Comparison of ENCODE assay signal across 7 mouse cellular contexts in genomic region chr2:154656710-154657485, GRCm38 (mm10). TPM values are rescaled to one million over a fixed set of nuclear protein-coding genes. Genes with fewer than 3 reads are reported as not detected.
A peak's percentile ranks its signal among the peaks of the same experiment; 100 is the strongest.
DNase-seq lines count a peak whose midpoint lies in the region; ATAC-seq and TF ChIP-seq lines count a peak whose summit lies in the region.

No protein-coding gene starts in this region.

- peak; percentile 25; the same call in 1 of the 2 replicates for TF ChIP-seq POLR2A in small intestine, adult 2 months (IDR thresholded peaks at IDR 0.05; ENCODE audit: low read depth, low read length)

- H3K4me2 ChIP-seq in intestine, postnatal 0 days (replicated peaks; ENCODE audit: low read depth) = peak overlapping the region; percentile 75
- peak overlapping the region; percentile 96 for H3K4me2 ChIP-seq in midbrain, embryonic 12.5 days (replicated peaks)

- under 1% methylated on average over 67 of the region's 67 CpGs for WGBS in embryonic facial prominence, embryonic 10.5 days
- WGBS in intestine, postnatal 0 days = under 1% methylated on average over 66 of the region's 67 CpGs
- 1% methylated on average over 56 of the region's 67 CpGs for WGBS in midbrain, embryonic 12.5 days
- under 1% methylated on average over 67 of the region's 67 CpGs for WGBS in small intestine, adult 2 months

- peaks cover 27% of the 10 kb centered on the region for H3K4me1 ChIP-seq in embryonic facial prominence, embryonic 10.5 days
- H3K4me1 ChIP-seq in intestine, postnatal 0 days (replicated peaks; ENCODE audit: control insufficient read depth, insufficient read depth, low read length) = peaks cover 8% of the 10 kb centered on the region; the same call in 1 of the 2 replicates
- H3K4me1 ChIP-seq in midbrain, embryonic 12.5 days = peaks cover 23% of the 10 kb centered on the region
- H3K4me1 ChIP-seq in small intestine, adult 2 months (ENCODE audit: control insufficient read depth, insufficient read depth, insufficient read length, low read length) = peaks cover 21% of the 10 kb centered on the region

- peak; percentile 98 for ATAC-seq in intestine, postnatal 0 days
- ATAC-seq in midbrain, embryonic 12.5 days (ENCODE audit: low FRiP score, low read depth) = peak; percentile 100

- no peaks in the 10 kb centered on the region for H3K9me3 ChIP-seq in embryonic facial prominence, embryonic 10.5 days
- H3K9me3 ChIP-seq in intestine, postnatal 0 days (ENCODE audit: control insufficient read depth) = no peaks in the 10 kb centered on the region
- H3K9me3 ChIP-seq in midbrain, embryonic 12.5 days = no peaks in the 10 kb centered on the region

- H3K36me3 ChIP-seq in embryonic facial prominence, embryonic 10.5 days (replicated peaks) = peaks cover 24% of the 10 kb centered on the region
- peaks cover 9% of the 10 kb centered on the region; the same call in 1 of the 2 replicates for H3K36me3 ChIP-seq in intestine, postnatal 0 days (ENCODE audit: control insufficient read depth, insufficient read depth)
- peaks cover 16% of the 10 kb centered on the region for H3K36me3 ChIP-seq in midbrain, embryonic 12.5 days
- peaks cover 11% of the 10 kb centered on the region for H3K36me3 ChIP-seq in small intestine, adult 2 months (ENCODE audit: control insufficient read depth, insufficient read depth, low read length)

- peak overlapping the region; percentile 95 for H3K4me3 ChIP-seq in embryonic facial prominence, embryonic 10.5 days
- H3K4me3 ChIP-seq in intestine, postnatal 0 days (ENCODE audit: low read depth, low read length) = peak overlapping the region; percentile 93
- H3K4me3 ChIP-seq in midbrain, embryonic 12.5 days = peak overlapping the region; percentile 78
- peak overlapping the region; percentile 81 for H3K4me3 ChIP-seq in small intestine, adult 2 months (ENCODE audit: low read depth, low read length)

- peak; percentile 97 for DNase-seq in adrenal gland, postnatal 10 days
- DNase-seq in embryonic facial prominence, embryonic 10.5 days (ENCODE audit: low spot score) = peak; percentile 97
- peak; percentile 91 for DNase-seq in gonadal fat pad, adult 2 months (ENCODE audit: low read depth)
- peak; percentile 98 for DNase-seq in left cerebral cortex, postnatal 4 days

- no peak for TF ChIP-seq CTCF in intestine, postnatal 0 days (IDR thresholded peaks at IDR 0.05; ENCODE audit: low read depth)
- no peak for TF ChIP-seq CTCF in small intestine, adult 2 months (IDR thresholded peaks at IDR 0.05; ENCODE audit: extremely low read depth, insufficient read length, insufficient replicate concordance, low read depth, low read length)

- no peaks in the 10 kb centered on the region for H3K27me3 ChIP-seq in embryonic facial prominence, embryonic 10.5 days (replicated peaks; ENCODE audit: low read depth, poor library complexity, severe bottlenecking)
- no peaks in the 10 kb centered on the region for H3K27me3 ChIP-seq in intestine, postnatal 0 days (replicated peaks; ENCODE audit: control insufficient read depth, insufficient read depth, low read length)
- no peaks in the 10 kb centered on the region for H3K27me3 ChIP-seq in midbrain, embryonic 12.5 days
- H3K27me3 ChIP-seq in small intestine, adult 2 months (ENCODE audit: control insufficient read depth, insufficient read depth, low read length) = no peaks in the 10 kb centered on the region

- intact Hi-C loops in left cerebral cortex, postnatal 4 days (cut with DNase I) = no loop called here

- peak overlapping the region; percentile 93 for H3K27ac ChIP-seq in embryonic facial prominence, embryonic 10.5 days (replicated peaks)
- H3K27ac ChIP-seq in intestine, postnatal 0 days (ENCODE audit: low read depth, low read length) = peak overlapping the region; percentile 98
- peak overlapping the region; percentile 66 for H3K27ac ChIP-seq in midbrain, embryonic 12.5 days (replicated peaks)
- H3K27ac ChIP-seq in small intestine, adult 2 months (ENCODE audit: insufficient read depth, low read depth, low read length) = peak overlapping the region; percentile 99

- H3K9ac ChIP-seq in intestine, postnatal 0 days (ENCODE audit: low read depth, low read length) = peak overlapping the region; percentile 96
- peak overlapping the region; percentile 93 for H3K9ac ChIP-seq in midbrain, embryonic 12.5 days (replicated peaks)

RNA-seq across cellular contexts. Expression of gene Chmp4b, which starts 5.4 kb away (rescaled TPM):
- 100 to 1,000 TPM; 174 to 180 TPM for total RNA-seq in adrenal gland, postnatal 10 days (2021)
- 12.8 and 14.7 TPM in 2 replicates for polyA plus RNA-seq in embryonic facial prominence, embryonic 10.5 days (2016; fragmentation: Nextera tagmentation; extraction: Ambion mirVana)
- polyA plus RNA-seq in gonadal fat pad, adult 2 months (2012; rRNA removed) = 111 and 177 TPM in 2 replicates
- 60.8 and 62.4 TPM in 2 replicates for polyA plus RNA-seq in intestine, postnatal 0 days (2015; fragmentation: Nextera tagmentation; extraction: Ambion mirVana)
- 100 to 1,000 TPM; 182 to 201 TPM for total RNA-seq in left cerebral cortex, postnatal 4 days (2021)
- polyA plus RNA-seq in midbrain, embryonic 12.5 days (2016; fragmentation: Nextera tagmentation; extraction: Ambion mirVana) = 26.1 and 27.9 TPM in 2 replicates
- 73.2 and 131 TPM in 2 replicates for polyA plus RNA-seq in small intestine, adult 2 months (2012; rRNA removed)

RNA-seq across cellular contexts. Expression of gene 4930519P11Rik, which starts 43.7 kb away (rescaled TPM):
- not detected for total RNA-seq in adrenal gland, postnatal 10 days (2021)
- polyA plus RNA-seq in embryonic facial prominence, embryonic 10.5 days (2016; fragmentation: Nextera tagmentation; extraction: Ambion mirVana) = not detected in 2 replicates
- 0.81 and 2.0 TPM in 2 replicates for polyA plus RNA-seq in gonadal fat pad, adult 2 months (2012; rRNA removed)
- 0.26 TPM in 1 of 2 replicates, not detected in the other for polyA plus RNA-seq in intestine, postnatal 0 days (2015; fragmentation: Nextera tagmentation; extraction: Ambion mirVana)
- not detected for total RNA-seq in left cerebral cortex, postnatal 4 days (2021)
- 0.54 and 0.69 TPM in 2 replicates for polyA plus RNA-seq in midbrain, embryonic 12.5 days (2016; fragmentation: Nextera tagmentation; extraction: Ambion mirVana)
- polyA plus RNA-seq in small intestine, adult 2 months (2012; rRNA removed) = 0.46 and 1.6 TPM in 2 replicates

RNA-seq across cellular contexts. Expression of gene Zfp341, which starts 43.8 kb away (rescaled TPM):
- total RNA-seq in adrenal gland, postnatal 10 days (2021) = 1 to 10 TPM; 2.5 to 2.7 TPM
- 1.1 TPM in 2 replicates for polyA plus RNA-seq in embryonic facial prominence, embryonic 10.5 days (2016; fragmentation: Nextera tagmentation; extraction: Ambion mirVana)
- 3.9 and 4.4 TPM in 2 replicates for polyA plus RNA-seq in gonadal fat pad, adult 2 months (2012; rRNA removed)
- polyA plus RNA-seq in intestine, postnatal 0 days (2015; fragmentation: Nextera tagmentation; extraction: Ambion mirVana) = 0.17 and 0.44 TPM in 2 replicates
- total RNA-seq in left cerebral cortex, postnatal 4 days (2021) = 10 to 100 TPM; 17.5 to 18.2 TPM
- 1.4 and 1.5 TPM in 2 replicates for polyA plus RNA-seq in midbrain, embryonic 12.5 days (2016; fragmentation: Nextera tagmentation; extraction: Ambion mirVana)
- 2.6 and 4.7 TPM in 2 replicates for polyA plus RNA-seq in small intestine, adult 2 months (2012; rRNA removed)

RNA-seq across cellular contexts. Expression of gene Pxmp4, which starts 53.4 kb away (rescaled TPM):
- total RNA-seq in adrenal gland, postnatal 10 days (2021) = 10 to 100 TPM; 45.5 to 53.0 TPM
- 11.6 and 13.8 TPM in 2 replicates for polyA plus RNA-seq in embryonic facial prominence, embryonic 10.5 days (2016; fragmentation: Nextera tagmentation; extraction: Ambion mirVana)
- polyA plus RNA-seq in gonadal fat pad, adult 2 months (2012; rRNA removed) = 47.5 and 68.3 TPM in 2 replicates
- 62.5 and 66.6 TPM in 2 replicates for polyA plus RNA-seq in intestine, postnatal 0 days (2015; fragmentation: Nextera tagmentation; extraction: Ambion mirVana)
- 10 to 100 TPM; 11.8 to 12.2 TPM for total RNA-seq in left cerebral cortex, postnatal 4 days (2021)
- 9.4 and 13.8 TPM in 2 replicates for polyA plus RNA-seq in midbrain, embryonic 12.5 days (2016; fragmentation: Nextera tagmentation; extraction: Ambion mirVana)
- polyA plus RNA-seq in small intestine, adult 2 months (2012; rRNA removed) = 21.4 and 28.8 TPM in 2 replicates

Comparison
In these comparisons a context has a peak if more than half of its experiments do, and no peak if none do; other contexts are left out.
1. Peak in every context shown above with its lines: DNase-seq, ATAC-seq, H3K4me3 ChIP-seq and H3K27ac ChIP-seq.